Mouse (Mus musculus) erythroblast, embryonic 14.5 days (primary cell): ENCODE data around the gene Dtnb.

Experiments used
- GATA1 ChIP-seq: IDR thresholded peaks from 2 replicates; pipeline ENCODE4 v1.6.1; 2012; ENCODE audit warnings: low read length, inconsistent platforms, mixed read lengths
- TAL1 ChIP-seq: IDR thresholded peaks from 3 replicates; pipeline ENCODE4 v1.6.1; 2012; ENCODE audit warnings: low read length, inconsistent platforms, mixed read lengths

- TF ChIP-seq TAL1 (no peak), GATA1 (no peak)
These were observed 168.5 kb downstream of the Dtnb start for GRCm38 (mm10) chr12:3740705-3741081.
